Mouse (Mus musculus) liver, embryonic 12.5 days (tissue): ENCODE measurements around the gene Rcbtb2. TPM values are rescaled to one million over a fixed set of nuclear protein-coding genes. Genes with fewer than 3 reads are reported as not detected.
"Not testable (repeated sequence)": the region's sequence is repeated elsewhere in the genome, so short reads cannot be mapped to it uniquely, and the experiment has no call there.

Experiments used
- ATAC-seq: fragments of 200-750 bp; cut with Nextera tagmentation; 2 replicates; pipeline ENCODE4 v1.8.0; 2017; ENCODE audit warnings: moderate number of reproducible peaks, mild to moderate bottlenecking, moderate library complexity
- H3K27ac ChIP-seq: fragments of 300-500 bp; sonication (generic); 2 replicates; pipeline ENCODE4 v1.5.1; 2016; ENCODE audit warnings: mild to moderate bottlenecking
- H3K27me3 ChIP-seq: fragments of 300-500 bp; sonication (generic); replicated peaks from 2 replicates; pipeline ENCODE4 v1.6.1; 2016; ENCODE audit warnings: mild to moderate bottlenecking, moderate library complexity
- H3K36me3 ChIP-seq: fragments of 300-500 bp; sonication (generic); 2 replicates; pipeline ENCODE4 v1.6.1; 2016; ENCODE audit warnings: mild to moderate bottlenecking, moderate library complexity
- H3K4me1 ChIP-seq: fragments of 300-500 bp; sonication (generic); 2 replicates; pipeline ENCODE4 v1.6.1; 2016
- H3K4me2 ChIP-seq: fragments of 300-500 bp; sonication (generic); 2 replicates; pipeline ENCODE4 v1.6.1; 2016; ENCODE audit warnings: mild to moderate bottlenecking, moderate library complexity
- H3K4me3 ChIP-seq: fragments of 300-500 bp; sonication (generic); 2 replicates; pipeline ENCODE4 v1.5.1; 2016; ENCODE audit warnings: mild to moderate bottlenecking, moderate library complexity
- H3K9ac ChIP-seq: fragments of 300-500 bp; sonication (generic); 2 replicates; pipeline ENCODE4 v1.6.1; 2016; ENCODE audit warnings: mild to moderate bottlenecking, moderate library complexity
- H3K9me3 ChIP-seq: fragments of 300-500 bp; sonication (generic); replicated peaks from 2 replicates; pipeline ENCODE4 v1.6.1; 2016; ENCODE audit warnings: mild to moderate bottlenecking, moderate library complexity
- WGBS: fragments of 180-500 bp; shearing (Covaris S2); methylation state at CpG from one replicate; pipeline ENCODE4 v1.1.7; 2016; ENCODE audit not compliant: insufficient replicate concordance; 5-methylcytosine and 5-hydroxymethylcytosine counted together
- polyA plus RNA-seq: library from polyadenylated mRNA; unstranded; fragments of >200 nt; fragmentation: Nextera tagmentation; extraction: Ambion mirVana; gene quantifications from 2 replicates; pipeline ENCODE4 v1.2.1, GENCODE M21; 2016

Rcbtb2 gene
- polyA plus RNA-seq, 1 experiment from 2014 or later = 28.9 TPM

- Histone ChIP-seq H3K4me2 (no peak overlapping the region), H3K9me3 (no peaks in the 10 kb centered on the region), H3K4me3 (no peak overlapping the region), H3K9ac (no peak overlapping the region), H3K27ac (no peak overlapping the region), H3K36me3 (no peaks in the 10 kb centered on the region), H3K27me3 (peaks cover 9% of the 10 kb centered on the region), H3K4me1 (peaks cover 14% of the 10 kb centered on the region)
- WGBS = 18% methylated on average over 11 of the region's 11 CpGs
- ATAC-seq = peak; percentile 40; the same call in 1 of the 2 replicates
Measured at GRCm38 (mm10) chr14:73105407-73106185, 17.2 kb upstream of the Rcbtb2 start.

- H3K27me3 ChIP-seq = peaks cover 6% of the 10 kb centered on the region
- WGBS = 18% methylated on average over 8 of the region's 8 CpGs
- no peaks in the 10 kb centered on the region for H3K36me3 ChIP-seq
- H3K27ac ChIP-seq = no peak overlapping the region
- no peak overlapping the region for H3K9ac ChIP-seq
- H3K4me1 ChIP-seq = peaks cover 14% of the 10 kb centered on the region
- ATAC-seq = no peak
- H3K4me3 ChIP-seq = no peak overlapping the region
- no peaks in the 10 kb centered on the region for H3K9me3 ChIP-seq
- H3K4me2 ChIP-seq = no peak overlapping the region
Measured at GRCm38 (mm10) chr14:73106234-73106711, 16.6 kb upstream of the Rcbtb2 start.

GRCm38 (mm10) chr14:73106957-73107356 is 15.9 kb upstream of the Rcbtb2 start:
- H3K9me3 ChIP-seq = no peaks in the 10 kb centered on the region
- no peak overlapping the region for H3K4me2 ChIP-seq
- WGBS = 54% methylated on average over 4 of the region's 4 CpGs
- no peak overlapping the region for H3K4me3 ChIP-seq
- H3K27me3 ChIP-seq = peaks cover 6% of the 10 kb centered on the region
- ATAC-seq = peak; percentile 50; the same call in 1 of the 2 replicates
- H3K27ac ChIP-seq = no peak overlapping the region
- H3K36me3 ChIP-seq = no peaks in the 10 kb centered on the region
- H3K4me1 ChIP-seq = peaks cover 14% of the 10 kb centered on the region
- no peak overlapping the region for H3K9ac ChIP-seq

GRCm38 (mm10) chr14:73107371-73107770 is 15.5 kb upstream of the Rcbtb2 start:
- Histone ChIP-seq H3K27ac (no peak overlapping the region), H3K4me2 (no peak overlapping the region), H3K9me3 (no peaks in the 10 kb centered on the region), H3K9ac (no peak overlapping the region), H3K4me1 (peaks cover 16% of the 10 kb centered on the region), H3K4me3 (no peak overlapping the region), H3K27me3 (peaks cover 5% of the 10 kb centered on the region), H3K36me3 (no peaks in the 10 kb centered on the region)
- 35% methylated on average over 7 of the region's 7 CpGs for WGBS
- no peak for ATAC-seq

- Histone ChIP-seq H3K27me3 (no peaks in the 10 kb centered on the region), H3K4me3 (no peak overlapping the region), H3K9me3 (no peaks in the 10 kb centered on the region), H3K4me2 (no peak overlapping the region), H3K9ac (no peak overlapping the region), H3K36me3 (no peaks in the 10 kb centered on the region), H3K4me1 (peaks cover 19% of the 10 kb centered on the region), H3K27ac (no peak overlapping the region)
- WGBS = 41% methylated on average over 6 of the region's 6 CpGs
- no peak for ATAC-seq
Measured at GRCm38 (mm10) chr14:73107952-73108351, 14.9 kb upstream of the Rcbtb2 start.

- Histone ChIP-seq H3K9ac (no peak overlapping the region), H3K9me3 (no peaks in the 10 kb centered on the region), H3K4me3 (no peak overlapping the region), H3K27me3 (no peaks in the 10 kb centered on the region), H3K4me2 (no peak overlapping the region), H3K27ac (no peak overlapping the region), H3K36me3 (no peaks in the 10 kb centered on the region), H3K4me1 (peaks cover 17% of the 10 kb centered on the region)
- ATAC-seq = no peak
- whole genome bisulfite sequencing = 63% methylated on average over 3 of the region's 3 CpGs
Measured at GRCm38 (mm10) chr14:73110682-73111081, 12.2 kb upstream of the Rcbtb2 start.

GRCm38 (mm10) chr14:73111091-73111490 is 11.7 kb upstream of the Rcbtb2 start:
- 55% methylated on average over 1 of the region's 1 CpGs for WGBS
- no peak overlapping the region for H3K9ac ChIP-seq

GRCm38 (mm10) chr14:73112186-73112840 is 10.5 kb upstream of the Rcbtb2 start:
- H3K36me3 ChIP-seq = no peaks in the 10 kb centered on the region
- no peak overlapping the region for H3K4me3 ChIP-seq
- no peaks in the 10 kb centered on the region for H3K27me3 ChIP-seq
- peaks cover 20% of the 10 kb centered on the region for H3K4me1 ChIP-seq
- peak; percentile 47; the same call in 1 of the 2 replicates for ATAC-seq
- WGBS = 41% methylated on average over 12 of the region's 12 CpGs
- H3K27ac ChIP-seq = no peak overlapping the region
- no peaks in the 10 kb centered on the region for H3K9me3 ChIP-seq
- H3K9ac ChIP-seq = no peak overlapping the region
- no peak overlapping the region for H3K4me2 ChIP-seq

More at GRCm38 (mm10) chr14:73111091-73111490, 11.7 kb upstream of the Rcbtb2 start:
- Histone ChIP-seq H3K27me3 (no peaks in the 10 kb centered on the region), H3K4me2 (no peak overlapping the region), H3K36me3 (no peaks in the 10 kb centered on the region), H3K4me1 (peaks cover 14% of the 10 kb centered on the region), H3K27ac (no peak overlapping the region), H3K4me3 (no peak overlapping the region), H3K9me3 (no peaks in the 10 kb centered on the region)
- no peak for ATAC-seq

GRCm38 (mm10) chr14:73114952-73115351 is 7.9 kb upstream of the Rcbtb2 start:
- ATAC-seq, H3K36me3 ChIP-seq, H3K4me2 ChIP-seq, H3K27ac ChIP-seq, H3K9ac ChIP-seq, H3K9me3 ChIP-seq, H3K4me3 ChIP-seq, H3K27me3 ChIP-seq: not testable (repeated sequence)
- H3K4me1 ChIP-seq = peaks cover 30% of the 10 kb centered on the region
- WGBS = 79% methylated on average over 3 of the region's 3 CpGs

- no peak overlapping the region for H3K4me3 ChIP-seq
- no peak for ATAC-seq
- H3K36me3 ChIP-seq = no peaks in the 10 kb centered on the region
- H3K27me3 ChIP-seq = no peaks in the 10 kb centered on the region
- peaks cover 36% of the 10 kb centered on the region for H3K4me1 ChIP-seq
- no peaks in the 10 kb centered on the region for H3K9me3 ChIP-seq
- 30% methylated on average over 2 of the region's 2 CpGs for WGBS
- H3K27ac ChIP-seq = no peak overlapping the region
- 0 out of 2 replicates have a peak overlapping the region, but pooled peaks have one; percentile 35 for H3K4me2 ChIP-seq
- no peak overlapping the region for H3K9ac ChIP-seq
Measured at GRCm38 (mm10) chr14:73116301-73116700, 6.5 kb upstream of the Rcbtb2 start.

- Histone ChIP-seq H3K27ac (no peak overlapping the region), H3K4me3 (no peak overlapping the region), H3K36me3 (no peaks in the 10 kb centered on the region), H3K4me1 (peaks cover 36% of the 10 kb centered on the region), H3K4me2 (peak overlapping the region; percentile 35), H3K9ac (no peak overlapping the region), H3K9me3 (no peaks in the 10 kb centered on the region), H3K27me3 (no peaks in the 10 kb centered on the region)
- no peak for ATAC-seq
- WGBS = 10% methylated on average over 9 of the region's 9 CpGs
Measured at GRCm38 (mm10) chr14:73116938-73117337, 5.9 kb upstream of the Rcbtb2 start.
